ENCODE assay signal across 7 mouse cellular contexts in the genomic region with DNA sequence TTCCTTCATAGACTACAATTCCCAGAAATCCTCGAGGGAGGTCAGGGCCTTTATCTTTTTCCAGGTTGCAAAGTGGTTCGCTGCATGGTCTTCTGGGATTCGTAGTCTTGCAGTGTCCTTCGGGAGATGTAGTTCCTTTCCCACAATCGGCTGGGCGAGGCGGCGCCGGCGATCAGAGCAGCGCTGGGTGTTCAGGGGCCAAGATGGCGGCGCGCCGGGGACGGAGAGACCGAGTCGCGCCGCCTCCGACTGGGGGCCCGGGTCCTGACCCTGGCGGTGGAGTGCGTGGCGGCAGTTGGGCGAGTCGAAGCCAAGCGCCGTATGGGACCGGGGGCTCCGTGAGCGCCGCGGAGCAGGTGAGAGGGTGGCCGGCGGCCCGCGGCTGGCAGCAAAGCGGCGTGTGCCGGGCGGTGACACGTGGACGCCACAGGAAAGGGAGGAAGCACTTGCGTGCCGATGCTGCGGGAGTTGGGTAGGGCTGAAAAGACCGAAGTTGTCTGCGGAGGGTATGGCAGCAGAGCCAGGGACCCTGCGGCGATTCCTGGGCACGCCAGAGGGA. TPM values are rescaled to one million over a fixed set of nuclear protein-coding genes. Genes with fewer than 3 reads are reported as not detected.
DNase-seq lines count a peak whose midpoint lies in the region; ATAC-seq lines count a peak whose summit lies in the region.

No protein-coding gene starts in this region.

- H3K27ac ChIP-seq in embryonic facial prominence, embryonic 12.5 days: peak overlapping the region; percentile 95
- H3K27ac ChIP-seq in limb, embryonic 11.5 days (replicated peaks; ENCODE audit: low read depth, low read length): peak overlapping the region; percentile 80
- H3K27ac ChIP-seq in midbrain, embryonic 14.5 days (replicated peaks; ENCODE audit: low read depth, low read length): peak overlapping the region; percentile 85

- H3K9ac ChIP-seq in embryonic facial prominence, embryonic 12.5 days: peak overlapping the region; percentile 63
- H3K9ac ChIP-seq in limb, embryonic 11.5 days (ENCODE audit: low read length): peak overlapping the region; percentile 87
- H3K9ac ChIP-seq in midbrain, embryonic 14.5 days (replicated peaks; ENCODE audit: low read length): peak overlapping the region; percentile 70

- H3K4me2 ChIP-seq in embryonic facial prominence, embryonic 12.5 days (replicated peaks): peak overlapping the region; percentile 56
- H3K4me2 ChIP-seq in limb, embryonic 11.5 days (ENCODE audit: low read depth, severe bottlenecking): peak overlapping the region; percentile 73
- peak overlapping the region; percentile 89 for H3K4me2 ChIP-seq in midbrain, embryonic 14.5 days (ENCODE audit: low read length)

- ATAC-seq in embryonic facial prominence, embryonic 12.5 days (ENCODE audit: insufficient number of reproducible peaks, insufficient read depth, low FRiP score, low TSS enrichment): peak; percentile 94
- peak; percentile 88 for ATAC-seq in limb, embryonic 11.5 days (ENCODE audit: insufficient number of reproducible peaks, low FRiP score, low TSS enrichment, low read depth)
- ATAC-seq in midbrain, embryonic 14.5 days (ENCODE audit: low FRiP score, low TSS enrichment): peak; percentile 96

- no peaks in the 10 kb centered on the region for H3K9me3 ChIP-seq in embryonic facial prominence, embryonic 12.5 days
- no peaks in the 10 kb centered on the region for H3K9me3 ChIP-seq in limb, embryonic 11.5 days (ENCODE audit: control insufficient read depth, low read length)
- H3K9me3 ChIP-seq in midbrain, embryonic 14.5 days (ENCODE audit: control insufficient read depth, low read length): no peaks in the 10 kb centered on the region

- no peaks in the 10 kb centered on the region for H3K27me3 ChIP-seq in embryonic facial prominence, embryonic 12.5 days
- no peaks in the 10 kb centered on the region for H3K27me3 ChIP-seq in limb, embryonic 11.5 days (ENCODE audit: control insufficient read depth, insufficient read depth, low read length)
- no peaks in the 10 kb centered on the region for H3K27me3 ChIP-seq in midbrain, embryonic 14.5 days (ENCODE audit: control insufficient read depth, insufficient read depth, low read length)

- peaks cover 17% of the 10 kb centered on the region for H3K4me1 ChIP-seq in embryonic facial prominence, embryonic 12.5 days
- H3K4me1 ChIP-seq in limb, embryonic 11.5 days (ENCODE audit: control insufficient read depth, insufficient read depth, low read length): 0 out of 2 replicates have a peak, but pooled peaks cover 6% of the 10 kb centered on the region
- H3K4me1 ChIP-seq in midbrain, embryonic 14.5 days (ENCODE audit: control insufficient read depth, insufficient read depth, low read length): peaks cover 10% of the 10 kb centered on the region

- no peaks in the 10 kb centered on the region for H3K36me3 ChIP-seq in embryonic facial prominence, embryonic 12.5 days
- H3K36me3 ChIP-seq in limb, embryonic 11.5 days (ENCODE audit: control insufficient read depth, insufficient read depth, low read length): peaks cover under 1% of the 10 kb centered on the region; the same call in 1 of the 2 replicates
- no peaks in the 10 kb centered on the region for H3K36me3 ChIP-seq in midbrain, embryonic 14.5 days (ENCODE audit: control insufficient read depth, insufficient read depth, low read length)

- H3K4me3 ChIP-seq in embryonic facial prominence, embryonic 12.5 days: peak overlapping the region; percentile 86
- peak overlapping the region; percentile 89 for H3K4me3 ChIP-seq in limb, embryonic 11.5 days (ENCODE audit: low read depth, low read length)
- peak overlapping the region; percentile 82 for H3K4me3 ChIP-seq in midbrain, embryonic 14.5 days (replicated peaks; ENCODE audit: low read depth, low read length)

- WGBS in embryonic facial prominence, embryonic 12.5 days: under 1% methylated on average over 52 of the region's 52 CpGs
- WGBS in limb, embryonic 11.5 days: under 1% methylated on average over 52 of the region's 52 CpGs
- under 1% methylated on average over 52 of the region's 52 CpGs for WGBS in midbrain, embryonic 14.5 days

- DNase-seq in adrenal gland, postnatal 25 days: peak; percentile 89
- peak; percentile 100 for DNase-seq in heart, adult 11 months
- DNase-seq in kidney, adult 18-20 months: peak; percentile 92
- peak; percentile 95 for DNase-seq in limb, embryonic 11.5 days (ENCODE audit: low spot score)
- DNase-seq in midbrain, embryonic 14.5 days: peak; percentile 98
- peak; percentile 84 to 85 for DNase-seq in spleen, adult 18-20 months

RNA-seq across cellular contexts. Expression of a gene that starts 11.5 kb away (rescaled TPM):
- total RNA-seq in adrenal gland, postnatal 25 days (2021): 76.2 and 94.9 TPM in 2 replicates
- 131 and 142 TPM in 2 replicates for polyA plus RNA-seq in embryonic facial prominence, embryonic 12.5 days (2016; fragmentation: Nextera tagmentation; extraction: Ambion mirVana)
- 93.1 and 97.6 TPM in 2 replicates for polyA plus RNA-seq in limb, embryonic 11.5 days (2014; fragmentation: Nextera tagmentation; extraction: Ambion mirVana)
- polyA plus RNA-seq in midbrain, embryonic 14.5 days (2014; fragmentation: Nextera tagmentation; extraction: Ambion mirVana): 116 and 145 TPM in 2 replicates

RNA-seq across cellular contexts. Expression of a gene that starts 11.8 kb away (rescaled TPM):
- 25.7 and 32.7 TPM in 2 replicates for total RNA-seq in adrenal gland, postnatal 25 days (2021)
- polyA plus RNA-seq in embryonic facial prominence, embryonic 12.5 days (2016; fragmentation: Nextera tagmentation; extraction: Ambion mirVana): 37.9 and 39.7 TPM in 2 replicates
- 55.2 and 55.5 TPM in 2 replicates for polyA plus RNA-seq in limb, embryonic 11.5 days (2014; fragmentation: Nextera tagmentation; extraction: Ambion mirVana)
- 21.1 and 21.5 TPM in 2 replicates for polyA plus RNA-seq in midbrain, embryonic 14.5 days (2014; fragmentation: Nextera tagmentation; extraction: Ambion mirVana)

RNA-seq across cellular contexts. Expression of a gene that starts 19.2 kb away (rescaled TPM):
- 43.4 and 54.5 TPM in 2 replicates for total RNA-seq in adrenal gland, postnatal 25 days (2021)
- 93.8 and 102 TPM in 2 replicates for polyA plus RNA-seq in embryonic facial prominence, embryonic 12.5 days (2016; fragmentation: Nextera tagmentation; extraction: Ambion mirVana)
- polyA plus RNA-seq in limb, embryonic 11.5 days (2014; fragmentation: Nextera tagmentation; extraction: Ambion mirVana): 133 and 149 TPM in 2 replicates
- polyA plus RNA-seq in midbrain, embryonic 14.5 days (2014; fragmentation: Nextera tagmentation; extraction: Ambion mirVana): 54.1 and 74.4 TPM in 2 replicates

RNA-seq across cellular contexts. Expression of a gene that starts 53.2 kb away (rescaled TPM):
- total RNA-seq in adrenal gland, postnatal 25 days (2021): 19.9 and 26.3 TPM in 2 replicates
- 6.1 and 7.2 TPM in 2 replicates for polyA plus RNA-seq in embryonic facial prominence, embryonic 12.5 days (2016; fragmentation: Nextera tagmentation; extraction: Ambion mirVana)
- 2.7 and 3.1 TPM in 2 replicates for polyA plus RNA-seq in limb, embryonic 11.5 days (2014; fragmentation: Nextera tagmentation; extraction: Ambion mirVana)
- polyA plus RNA-seq in midbrain, embryonic 14.5 days (2014; fragmentation: Nextera tagmentation; extraction: Ambion mirVana): 1.4 and 1.5 TPM in 2 replicates

RNA-seq across cellular contexts. Expression of a gene that starts 58.2 kb away (rescaled TPM):
- total RNA-seq in adrenal gland, postnatal 25 days (2021): 16.9 and 19.7 TPM in 2 replicates
- polyA plus RNA-seq in embryonic facial prominence, embryonic 12.5 days (2016; fragmentation: Nextera tagmentation; extraction: Ambion mirVana): 20.0 and 21.5 TPM in 2 replicates
- polyA plus RNA-seq in limb, embryonic 11.5 days (2014; fragmentation: Nextera tagmentation; extraction: Ambion mirVana): 15.0 and 16.3 TPM in 2 replicates
- polyA plus RNA-seq in midbrain, embryonic 14.5 days (2014; fragmentation: Nextera tagmentation; extraction: Ambion mirVana): 18.6 and 21.8 TPM in 2 replicates

Comparison
In these comparisons a context has a peak if more than half of its experiments do, and no peak if none do; other contexts are left out.
1. Peak in every context shown above with its lines: DNase-seq, ATAC-seq, H3K4me3 ChIP-seq and H3K27ac ChIP-seq.